Mouse (Mus musculus): ENCODE measurements around the gene Thbd. TPM values are rescaled to one million over a fixed set of nuclear protein-coding genes. Genes with fewer than 3 reads are reported as not detected.

Gene Thbd
- polyA plus RNA-seq, 1 experiment from 2014 or later: 1.3 TPM

GRCm38 (mm10) chr2:148381076-148381475 lies 26.9 kb downstream of the Thbd start:
- Histone ChIP-seq H3K4me3 (ENCODE audit: low read depth, low read length) (no peak overlapping the region), H3K36me3 (ENCODE audit: control insufficient read depth, insufficient read depth, low read length) (no peaks in the 10 kb centered on the region), H3K27me3 (ENCODE audit: control insufficient read depth, insufficient read depth, low read length) (no peaks in the 10 kb centered on the region)

GRCm38 (mm10) chr2:148379899-148380413 lies 28.0 kb downstream of the Thbd start:
- Histone ChIP-seq H3K9me3 (ENCODE audit: control insufficient read depth, low read length) (no peaks in the 10 kb centered on the region), H3K4me1 (ENCODE audit: control insufficient read depth, insufficient read depth, low read length) (no peaks in the 10 kb centered on the region), H3K9ac (replicated peaks; ENCODE audit: low read depth, low read length) (no peak overlapping the region), H3K36me3 (ENCODE audit: control insufficient read depth, insufficient read depth, low read length) (no peaks in the 10 kb centered on the region), H3K27me3 (ENCODE audit: control insufficient read depth, insufficient read depth, low read length) (no peaks in the 10 kb centered on the region), H3K4me3 (ENCODE audit: low read depth, low read length) (no peak overlapping the region), H3K27ac (ENCODE audit: low read depth, low read length) (no peak overlapping the region), H3K4me2 (ENCODE audit: low read depth, low read length) (no peak overlapping the region)
- no peak for ATAC-seq (ENCODE audit: low read depth)
- WGBS: 83% methylated on average over 1 of the region's 1 CpGs

More at GRCm38 (mm10) chr2:148381076-148381475, 26.9 kb downstream of the Thbd start:
- Histone ChIP-seq H3K27ac (ENCODE audit: low read depth, low read length) (no peak overlapping the region), H3K4me2 (ENCODE audit: low read depth, low read length) (no peak overlapping the region), H3K4me1 (ENCODE audit: control insufficient read depth, insufficient read depth, low read length) (no peaks in the 10 kb centered on the region), H3K9ac (replicated peaks; ENCODE audit: low read depth, low read length) (no peak overlapping the region), H3K9me3 (ENCODE audit: control insufficient read depth, low read length) (no peaks in the 10 kb centered on the region)
- ATAC-seq (ENCODE audit: low read depth): no peak
- 89% methylated on average over 2 of the region's 2 CpGs for WGBS

- ATAC-seq (ENCODE audit: low read depth): no peak
- Histone ChIP-seq H3K27me3 (ENCODE audit: control insufficient read depth, insufficient read depth, low read length) (no peaks in the 10 kb centered on the region), H3K36me3 (ENCODE audit: control insufficient read depth, insufficient read depth, low read length) (no peaks in the 10 kb centered on the region), H3K4me1 (ENCODE audit: control insufficient read depth, insufficient read depth, low read length) (no peaks in the 10 kb centered on the region), H3K4me3 (ENCODE audit: low read depth, low read length) (no peak overlapping the region), H3K9me3 (ENCODE audit: control insufficient read depth, low read length) (no peaks in the 10 kb centered on the region), H3K9ac (replicated peaks; ENCODE audit: low read depth, low read length) (no peak overlapping the region), H3K27ac (ENCODE audit: low read depth, low read length) (no peak overlapping the region), H3K4me2 (ENCODE audit: low read depth, low read length) (no peak overlapping the region)
- 85% methylated on average over 1 of the region's 1 CpGs for WGBS
Observed at GRCm38 (mm10) chr2:148378817-148379342, 29.1 kb downstream of the Thbd start.

DNA sequence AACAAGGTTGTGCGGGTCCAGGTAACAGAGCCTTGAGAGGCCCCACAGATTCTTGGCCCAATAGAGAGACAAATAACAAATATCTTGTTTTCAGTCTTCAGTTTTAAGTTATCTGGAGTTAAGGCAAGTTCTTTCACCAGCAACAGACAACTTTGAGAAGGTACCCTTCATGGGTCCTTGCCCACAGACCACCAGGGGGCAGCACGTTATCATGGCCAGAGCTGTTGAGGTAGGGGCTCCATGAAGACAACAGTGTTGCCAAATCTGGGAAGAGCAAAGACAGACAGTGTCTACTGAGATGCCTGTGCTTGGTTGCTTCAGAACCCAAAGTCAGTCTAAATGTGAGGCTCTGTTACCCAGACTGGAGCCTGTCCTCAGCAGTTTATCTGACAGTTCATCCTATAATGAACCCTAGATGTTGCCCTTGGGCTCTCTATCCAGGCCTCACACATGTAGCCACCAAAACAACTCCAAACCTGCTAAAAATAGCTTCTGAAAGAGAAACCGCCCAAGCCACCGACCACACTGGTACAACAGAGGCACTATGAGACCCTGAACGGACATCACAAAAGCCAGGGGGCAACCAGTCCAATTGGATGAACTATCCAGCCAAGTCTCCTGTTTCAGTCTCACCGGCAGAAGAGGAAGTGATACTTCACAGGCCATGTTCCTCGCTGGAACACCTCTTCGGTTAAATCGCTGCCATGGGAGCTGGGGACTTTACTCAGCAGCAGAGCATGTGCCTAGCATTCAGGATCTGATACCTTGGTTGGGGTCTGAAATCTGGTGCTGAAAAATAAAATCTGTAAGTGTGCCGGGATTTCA lies 32.5 kb downstream of the Thbd start:
- Histone ChIP-seq H3K4me3 (ENCODE audit: low read depth, low read length) (no peak overlapping the region), H3K4me1 (ENCODE audit: control insufficient read depth, insufficient read depth, low read length) (no peaks in the 10 kb centered on the region), H3K36me3 (ENCODE audit: control insufficient read depth, insufficient read depth, low read length) (no peaks in the 10 kb centered on the region), H3K4me2 (ENCODE audit: low read depth, low read length) (no peak overlapping the region), H3K27ac (ENCODE audit: low read depth, low read length) (no peak overlapping the region), H3K9ac (replicated peaks; ENCODE audit: low read depth, low read length) (no peak overlapping the region), H3K9me3 (ENCODE audit: control insufficient read depth, low read length) (no peaks in the 10 kb centered on the region), H3K27me3 (ENCODE audit: control insufficient read depth, insufficient read depth, low read length) (no peaks in the 10 kb centered on the region)
- WGBS: 76% methylated on average over 10 of the region's 10 CpGs
- no peak for ATAC-seq (ENCODE audit: low read depth)

DNA sequence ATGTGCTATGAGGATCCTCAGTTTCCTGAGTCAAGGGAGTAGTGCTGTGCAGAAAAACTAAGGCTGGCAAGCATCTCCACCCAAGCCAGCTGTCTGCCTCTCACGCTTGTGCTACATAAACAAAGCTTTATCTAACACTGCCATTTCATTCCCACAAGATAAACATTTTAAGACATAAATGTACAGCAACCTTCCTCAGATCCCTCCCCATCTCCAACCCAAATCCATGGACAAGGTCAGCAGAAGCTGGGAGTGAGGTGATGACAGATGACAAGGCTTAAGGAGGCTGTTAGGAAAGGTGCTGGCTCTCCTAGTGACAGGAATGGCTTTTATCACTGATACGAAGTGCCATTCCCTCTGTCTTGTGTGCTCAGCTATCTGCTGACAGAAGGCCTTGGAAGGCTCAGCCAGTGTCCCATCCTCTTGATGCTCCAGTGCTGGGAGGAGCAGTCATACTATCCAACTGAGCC lies 34.4 kb downstream of the Thbd start:
- H3K9ac ChIP-seq (replicated peaks; ENCODE audit: low read depth, low read length): no peak overlapping the region

DNA sequence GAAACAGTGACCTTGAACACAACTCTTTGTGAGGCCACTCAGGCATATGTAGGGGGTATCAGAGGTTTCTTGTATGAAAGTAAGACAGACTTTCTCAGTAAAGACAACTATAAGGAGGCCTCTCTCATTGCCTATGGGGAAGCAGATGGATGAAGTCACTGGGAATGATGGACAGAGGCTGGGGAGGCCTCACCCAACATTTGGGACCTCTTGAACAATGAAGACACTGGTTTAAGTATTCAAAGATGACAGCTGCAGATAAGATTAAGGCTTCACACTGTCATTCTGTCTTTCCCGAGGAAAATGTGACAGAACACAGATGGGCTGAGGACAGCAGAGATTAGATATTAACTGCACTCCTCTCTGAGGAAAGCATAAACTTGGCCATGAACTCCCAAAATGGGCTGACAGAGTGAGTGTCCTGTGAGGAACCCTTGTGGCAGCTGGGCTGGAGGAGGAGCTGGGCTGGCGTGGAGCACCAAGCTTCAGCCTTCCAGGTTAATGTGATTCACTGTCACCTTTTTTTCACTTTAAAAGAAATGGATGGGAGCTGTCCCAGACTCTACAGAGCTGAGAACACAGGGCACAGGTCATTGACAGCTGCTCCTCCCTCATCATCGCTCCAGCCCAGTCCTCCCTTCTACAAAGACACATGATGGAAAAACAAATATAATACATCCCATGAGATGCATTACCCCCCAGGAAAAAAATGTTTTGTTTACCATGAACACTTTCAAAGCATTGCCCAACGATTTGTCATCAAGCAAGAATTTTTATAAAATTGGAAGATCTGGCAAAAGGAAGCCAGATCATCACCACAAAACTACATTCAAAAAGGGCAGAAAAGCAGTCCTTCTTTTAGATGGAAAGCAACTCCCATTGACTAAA lies 36.0 kb downstream of the Thbd start:
- Histone ChIP-seq H3K9me3 (ENCODE audit: control insufficient read depth, low read length) (no peaks in the 10 kb centered on the region), H3K4me1 (ENCODE audit: control insufficient read depth, insufficient read depth, low read length) (no peaks in the 10 kb centered on the region), H3K36me3 (ENCODE audit: control insufficient read depth, insufficient read depth, low read length) (no peaks in the 10 kb centered on the region), H3K4me3 (ENCODE audit: low read depth, low read length) (no peak overlapping the region), H3K27me3 (ENCODE audit: control insufficient read depth, insufficient read depth, low read length) (no peaks in the 10 kb centered on the region), H3K27ac (ENCODE audit: low read depth, low read length) (no peak overlapping the region), H3K4me2 (ENCODE audit: low read depth, low read length) (no peak overlapping the region), H3K9ac (replicated peaks; ENCODE audit: low read depth, low read length) (no peak overlapping the region)
- ATAC-seq (ENCODE audit: low read depth): no peak
- WGBS: 83% methylated on average over 4 of the region's 4 CpGs

More for the DNA sequence above, 34.4 kb downstream of the Thbd start:
- 78% methylated on average over 2 of the region's 2 CpGs for WGBS
- H3K4me3 ChIP-seq (ENCODE audit: low read depth, low read length): no peak overlapping the region
- H3K27ac ChIP-seq (ENCODE audit: low read depth, low read length): no peak overlapping the region
- no peak for ATAC-seq (ENCODE audit: low read depth)
- no peaks in the 10 kb centered on the region for H3K36me3 ChIP-seq (ENCODE audit: control insufficient read depth, insufficient read depth, low read length)
- H3K4me1 ChIP-seq (ENCODE audit: control insufficient read depth, insufficient read depth, low read length): no peaks in the 10 kb centered on the region
- no peaks in the 10 kb centered on the region for H3K27me3 ChIP-seq (ENCODE audit: control insufficient read depth, insufficient read depth, low read length)
- H3K9me3 ChIP-seq (ENCODE audit: control insufficient read depth, low read length): no peaks in the 10 kb centered on the region
- H3K4me2 ChIP-seq (ENCODE audit: low read depth, low read length): no peak overlapping the region

GRCm38 (mm10) chr2:148365227-148365626 lies 42.8 kb downstream of the Thbd start:
- WGBS: 50% methylated on average over 1 of the region's 1 CpGs
- Histone ChIP-seq H3K4me2 (ENCODE audit: low read depth, low read length) (no peak overlapping the region), H3K4me1 (ENCODE audit: control insufficient read depth, insufficient read depth, low read length) (no peaks in the 10 kb centered on the region), H3K9me3 (ENCODE audit: control insufficient read depth, low read length) (no peaks in the 10 kb centered on the region), H3K27ac (ENCODE audit: low read depth, low read length) (no peak overlapping the region), H3K9ac (replicated peaks; ENCODE audit: low read depth, low read length) (no peak overlapping the region), H3K36me3 (ENCODE audit: control insufficient read depth, insufficient read depth, low read length) (no peaks in the 10 kb centered on the region), H3K4me3 (ENCODE audit: low read depth, low read length) (no peak overlapping the region), H3K27me3 (ENCODE audit: control insufficient read depth, insufficient read depth, low read length) (no peaks in the 10 kb centered on the region)
- ATAC-seq (ENCODE audit: low read depth): no peak

- Histone ChIP-seq H3K4me1 (ENCODE audit: control insufficient read depth, insufficient read depth, low read length) (no peaks in the 10 kb centered on the region), H3K9me3 (ENCODE audit: control insufficient read depth, low read length) (no peaks in the 10 kb centered on the region), H3K4me2 (ENCODE audit: low read depth, low read length) (no peak overlapping the region), H3K4me3 (ENCODE audit: low read depth, low read length) (no peak overlapping the region), H3K9ac (replicated peaks; ENCODE audit: low read depth, low read length) (no peak overlapping the region), H3K27ac (ENCODE audit: low read depth, low read length) (no peak overlapping the region), H3K36me3 (ENCODE audit: control insufficient read depth, insufficient read depth, low read length) (no peaks in the 10 kb centered on the region), H3K27me3 (ENCODE audit: control insufficient read depth, insufficient read depth, low read length) (no peaks in the 10 kb centered on the region)
- 95% methylated on average over 3 of the region's 3 CpGs for WGBS
- no peak for ATAC-seq (ENCODE audit: low read depth)
Observed at GRCm38 (mm10) chr2:148364536-148364935, 43.5 kb downstream of the Thbd start.

Data from neural tube, embryonic 14.5 days (tissue).